Mouse (Mus musculus): Measurements from ENCODE around the gene Prr7. TPM values are rescaled to one million over a fixed set of nuclear protein-coding genes. Genes with fewer than 3 reads are reported as not detected.

Prr7 gene
- polyA plus RNA-seq, 1 experiment from 2014 or later, result 2.8 TPM

GRCm38 (mm10) chr13:55500575-55500974 lies 36.5 kb downstream of the Prr7 start:
- Histone ChIP-seq H3K9ac (replicated peaks) (no peak overlapping the region), H3K4me2 (replicated peaks) (no peak overlapping the region), H3K36me3 (peaks cover 66% of the 10 kb centered on the region), H3K4me1 (replicated peaks) (peaks cover 15% of the 10 kb centered on the region), H3K27me3 (no peaks in the 10 kb centered on the region), H3K4me3 (replicated peaks) (no peak overlapping the region), H3K27ac (no peak overlapping the region), H3K9me3 (no peaks in the 10 kb centered on the region)
- ATAC-seq, result no peak
- WGBS, result 83% methylated on average over 10 of the region's 10 CpGs

DNA sequence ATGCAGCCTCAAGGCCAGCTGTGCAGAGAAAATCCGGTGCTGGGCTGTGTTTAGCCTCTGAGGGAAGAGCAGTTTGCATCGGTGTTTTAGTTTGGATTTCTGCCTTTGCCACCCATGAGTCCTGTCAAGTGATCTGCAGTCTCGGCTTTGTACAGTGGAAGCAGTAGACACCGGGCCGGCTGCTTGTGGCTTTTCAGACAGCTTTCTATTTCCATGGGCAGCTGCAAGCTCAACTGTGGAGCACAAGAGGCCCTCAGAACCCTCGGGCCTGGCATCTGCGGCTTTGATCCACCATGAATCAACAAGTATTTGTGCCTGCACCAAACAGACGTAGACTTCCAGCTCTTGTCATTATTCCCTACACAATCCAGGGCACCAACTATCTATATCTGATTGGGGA lies 38.3 kb downstream of the Prr7 start:
- no peaks in the 10 kb centered on the region for H3K27me3 ChIP-seq
- no peaks in the 10 kb centered on the region for H3K9me3 ChIP-seq
- WGBS, result 92% methylated on average over 8 of the region's 8 CpGs
- no peak for ATAC-seq
- H3K36me3 ChIP-seq, result peaks cover 85% of the 10 kb centered on the region
- no peak overlapping the region for H3K4me2 ChIP-seq (replicated peaks)
- H3K4me1 ChIP-seq (replicated peaks), result peaks cover 3% of the 10 kb centered on the region; the same call in 1 of the 2 replicates
- no peak overlapping the region for H3K9ac ChIP-seq (replicated peaks)
- H3K27ac ChIP-seq, result no peak overlapping the region
- no peak overlapping the region for H3K4me3 ChIP-seq (replicated peaks)

DNA sequence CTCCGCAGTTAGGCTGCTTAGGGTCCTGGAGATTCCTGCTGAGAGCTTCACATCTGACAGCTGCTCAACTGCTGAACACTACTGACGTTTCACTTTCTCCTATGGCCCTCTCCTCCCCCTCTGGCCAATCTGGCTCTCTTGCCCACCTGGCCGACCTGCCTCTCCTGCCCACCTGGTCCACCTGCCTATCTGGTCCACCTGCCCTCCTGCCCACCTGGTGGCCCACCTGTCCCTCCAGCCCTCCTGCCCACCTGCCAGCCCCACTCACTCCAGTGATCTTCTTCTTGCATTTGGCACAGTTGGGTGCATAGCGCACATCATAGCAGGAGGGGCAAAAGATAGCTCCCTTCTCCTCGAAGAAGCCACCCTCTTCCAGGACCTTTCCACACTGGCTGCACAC lies 40.3 kb downstream of the Prr7 start:
- no peaks in the 10 kb centered on the region for H3K9me3 ChIP-seq
- no peaks in the 10 kb centered on the region for H3K4me1 ChIP-seq (replicated peaks)
- H3K9ac ChIP-seq (replicated peaks), result no peak overlapping the region
- 90% methylated on average over 5 of the region's 5 CpGs for WGBS
- H3K27me3 ChIP-seq, result no peaks in the 10 kb centered on the region
- no peak overlapping the region for H3K27ac ChIP-seq
- H3K4me2 ChIP-seq (replicated peaks), result no peak overlapping the region
- H3K4me3 ChIP-seq (replicated peaks), result no peak overlapping the region
- no peak for ATAC-seq
- peaks cover 89% of the 10 kb centered on the region for H3K36me3 ChIP-seq

DNA sequence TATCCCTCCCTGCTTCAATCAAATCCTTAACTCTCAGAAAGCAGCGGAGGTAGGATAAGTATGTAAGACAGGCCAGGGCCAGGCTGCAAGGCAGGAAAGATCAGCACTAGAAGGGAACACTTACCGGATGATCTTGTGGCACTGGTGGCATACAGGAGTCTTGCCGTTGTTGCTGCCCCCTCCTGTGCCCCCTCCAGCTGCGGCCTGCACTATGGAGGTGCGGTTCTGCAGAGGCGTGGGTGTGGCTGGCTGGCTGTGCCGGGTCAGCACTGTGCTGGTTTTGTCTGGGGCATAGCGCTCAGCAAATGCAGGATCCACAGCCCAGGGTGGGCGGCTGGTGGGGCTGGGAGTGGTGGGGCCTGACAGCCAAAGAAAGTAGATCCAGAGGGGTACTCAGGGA lies 41.7 kb downstream of the Prr7 start:
- Histone ChIP-seq H3K4me1 (replicated peaks) (peaks cover 10% of the 10 kb centered on the region), H3K4me2 (replicated peaks) (no peak overlapping the region), H3K9ac (replicated peaks) (no peak overlapping the region), H3K27me3 (no peaks in the 10 kb centered on the region), H3K36me3 (peaks cover 91% of the 10 kb centered on the region), H3K4me3 (replicated peaks) (no peak overlapping the region), H3K27ac (no peak overlapping the region), H3K9me3 (no peaks in the 10 kb centered on the region)
- 98% methylated on average over 9 of the region's 9 CpGs for WGBS
- no peak for ATAC-seq

DNA sequence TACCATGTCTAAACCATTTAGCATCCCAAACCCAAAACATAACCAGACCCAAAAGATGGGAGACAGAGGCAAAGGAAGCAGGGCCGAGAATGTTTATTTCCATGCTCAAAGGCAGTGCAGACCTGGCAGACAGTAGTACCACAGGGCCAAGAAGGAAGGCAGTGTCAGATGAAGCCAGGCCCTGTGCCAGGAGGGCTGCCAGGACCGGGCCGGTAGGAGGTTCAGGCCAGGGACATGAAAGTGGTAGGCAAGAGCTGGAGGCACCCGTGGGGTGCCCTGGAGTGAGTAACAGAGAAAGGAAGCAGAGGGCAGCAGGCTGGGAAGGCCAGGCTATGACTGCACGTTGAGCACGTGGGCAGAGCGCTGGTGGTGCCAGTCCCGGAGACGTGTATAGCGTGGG lies 42.6 kb downstream of the Prr7 start:
- no peak overlapping the region for H3K9ac ChIP-seq (replicated peaks)
- H3K4me3 ChIP-seq (replicated peaks), result no peak overlapping the region
- peaks cover 84% of the 10 kb centered on the region for H3K36me3 ChIP-seq
- no peak overlapping the region for H3K27ac ChIP-seq
- H3K9me3 ChIP-seq, result no peaks in the 10 kb centered on the region
- no peak overlapping the region for H3K4me2 ChIP-seq (replicated peaks)
- no peaks in the 10 kb centered on the region for H3K27me3 ChIP-seq
- ATAC-seq, result no peak
- 97% methylated on average over 10 of the region's 10 CpGs for WGBS
- H3K4me1 ChIP-seq (replicated peaks), result peaks cover 19% of the 10 kb centered on the region

DNA sequence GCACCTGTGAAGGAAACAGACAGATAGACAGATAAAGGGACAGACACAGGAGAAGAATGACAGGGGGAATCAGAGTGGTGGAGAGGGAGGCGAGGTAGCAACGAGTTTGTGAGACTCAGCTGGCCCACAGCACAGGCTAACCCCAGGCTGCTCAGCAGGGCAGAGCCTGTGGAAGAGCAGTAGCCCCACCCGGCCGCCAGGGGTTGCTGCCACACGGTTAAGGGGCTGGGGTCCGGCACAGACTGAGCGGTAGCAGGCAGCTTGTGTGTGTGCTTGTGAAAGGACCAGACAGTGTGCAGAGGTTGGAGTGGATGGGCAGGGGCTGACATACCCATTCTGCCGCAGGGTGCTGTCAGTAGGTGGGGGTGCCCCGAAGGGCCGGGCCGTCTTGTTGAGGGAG lies 43.8 kb downstream of the Prr7 start:
- Histone ChIP-seq H3K27me3 (no peaks in the 10 kb centered on the region), H3K36me3 (peaks cover 74% of the 10 kb centered on the region), H3K9ac (replicated peaks) (no peak overlapping the region), H3K4me2 (replicated peaks) (no peak overlapping the region), H3K9me3 (no peaks in the 10 kb centered on the region), H3K4me3 (replicated peaks) (no peak overlapping the region), H3K27ac (no peak overlapping the region), H3K4me1 (replicated peaks) (peaks cover 29% of the 10 kb centered on the region)
- no peak for ATAC-seq
- 56% methylated on average over 11 of the region's 11 CpGs for WGBS

- ATAC-seq, result no peak
- WGBS, result 92% methylated on average over 10 of the region's 10 CpGs
- H3K27ac ChIP-seq, result no peak overlapping the region
- H3K4me1 ChIP-seq (replicated peaks), result peaks cover 29% of the 10 kb centered on the region
- H3K4me2 ChIP-seq (replicated peaks), result no peak overlapping the region
- no peaks in the 10 kb centered on the region for H3K27me3 ChIP-seq
- no peaks in the 10 kb centered on the region for H3K9me3 ChIP-seq
- peaks cover 68% of the 10 kb centered on the region for H3K36me3 ChIP-seq
- no peak overlapping the region for H3K4me3 ChIP-seq (replicated peaks)
- H3K9ac ChIP-seq (replicated peaks), result no peak overlapping the region
Observed at GRCm38 (mm10) chr13:55508531-55508930, 44.5 kb downstream of the Prr7 start.

DNA sequence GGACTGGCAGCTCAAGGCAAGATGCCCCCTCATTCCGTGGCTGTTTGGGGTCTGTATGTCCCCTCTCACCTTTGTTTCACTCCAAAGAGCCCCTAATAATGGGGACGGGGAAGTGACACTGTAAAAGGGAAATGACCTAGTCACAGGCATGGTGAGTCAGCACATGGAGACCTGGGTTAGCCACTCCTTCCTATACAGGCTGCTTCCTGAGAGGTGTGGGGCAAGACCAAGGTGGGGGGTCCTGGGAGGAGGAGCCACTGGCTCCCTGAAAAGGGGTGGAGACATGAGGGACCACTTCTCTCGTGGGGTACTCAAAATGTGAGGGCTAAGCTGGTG lies 46.2 kb downstream of the Prr7 start:
- WGBS, result 33% methylated on average over 3 of the region's 3 CpGs
- peak overlapping the region; percentile 5; the same call in 1 of the 2 replicates for H3K9ac ChIP-seq (replicated peaks)
- no peaks in the 10 kb centered on the region; the same call in 1 of the 2 replicates for H3K27me3 ChIP-seq
- no peak overlapping the region for H3K4me3 ChIP-seq (replicated peaks)
- peaks cover 31% of the 10 kb centered on the region for H3K4me1 ChIP-seq (replicated peaks)
- ATAC-seq, result no peak
- H3K4me2 ChIP-seq (replicated peaks), result peak overlapping the region; percentile 95
- H3K36me3 ChIP-seq, result peaks cover 50% of the 10 kb centered on the region
- H3K9me3 ChIP-seq, result no peaks in the 10 kb centered on the region
- peak overlapping the region; percentile 80 for H3K27ac ChIP-seq

DNA sequence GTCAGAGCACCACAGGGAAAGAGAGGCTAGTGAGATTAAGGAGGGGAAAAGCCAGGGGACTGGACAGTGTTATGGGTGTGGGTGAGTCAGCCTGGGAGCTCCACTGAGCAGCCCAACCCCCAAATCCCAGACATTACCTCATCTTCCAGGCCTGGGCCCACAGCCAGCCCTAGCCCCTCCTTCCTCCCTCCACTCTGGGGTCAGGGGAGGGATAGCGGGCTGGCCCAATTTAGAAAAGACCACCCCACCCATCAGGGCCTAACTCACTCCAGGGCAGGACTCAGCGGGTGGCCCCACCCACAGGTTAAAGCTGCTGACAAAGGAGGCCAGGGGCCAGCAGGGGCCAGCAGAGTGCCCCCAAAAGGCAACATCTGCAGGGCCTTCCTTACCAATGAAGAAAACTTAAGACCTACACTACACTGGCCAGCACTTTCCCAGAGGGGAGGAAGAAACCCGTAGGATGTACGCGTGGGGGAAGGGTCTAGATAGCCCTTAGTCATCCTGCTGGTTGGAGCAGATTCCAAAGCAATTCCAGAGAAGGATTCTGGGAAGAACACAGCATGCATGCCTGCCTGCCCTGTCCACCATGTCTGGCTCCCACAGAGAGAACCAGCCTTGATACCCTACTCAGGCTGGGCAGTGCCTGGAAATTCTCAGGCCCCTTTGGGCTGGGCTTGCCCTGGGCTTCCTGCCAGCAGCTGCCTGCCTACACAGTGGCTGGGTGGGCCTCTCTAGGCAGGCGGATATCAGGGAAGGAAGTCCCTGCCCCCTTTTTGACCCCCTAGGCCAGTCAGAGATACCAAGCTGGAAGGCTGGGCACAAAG lies 46.8 kb downstream of the Prr7 start:
- 13% methylated on average over 6 of the region's 6 CpGs for WGBS
- H3K4me2 ChIP-seq (replicated peaks), result peak overlapping the region; percentile 95
- peak overlapping the region; percentile 80 for H3K27ac ChIP-seq
- H3K9me3 ChIP-seq, result no peaks in the 10 kb centered on the region
- H3K4me3 ChIP-seq (replicated peaks), result 0 out of 2 replicates have a peak overlapping the region, but pooled peaks have one; percentile 82
- ATAC-seq, result peak; percentile 46
- peak overlapping the region; percentile 5; the same call in 1 of the 2 replicates for H3K9ac ChIP-seq (replicated peaks)
- H3K4me1 ChIP-seq (replicated peaks), result peaks cover 31% of the 10 kb centered on the region
- H3K27me3 ChIP-seq, result no peaks in the 10 kb centered on the region; the same call in 1 of the 2 replicates
- H3K36me3 ChIP-seq, result peaks cover 44% of the 10 kb centered on the region

- WGBS, result 31% methylated on average over 5 of the region's 5 CpGs
- Histone ChIP-seq H3K9me3 (no peaks in the 10 kb centered on the region), H3K27me3 (no peaks in the 10 kb centered on the region; the same call in 1 of the 2 replicates), H3K27ac (peak overlapping the region; percentile 80), H3K4me2 (replicated peaks) (peak overlapping the region; percentile 95), H3K36me3 (peaks cover 38% of the 10 kb centered on the region), H3K4me1 (replicated peaks) (peaks cover 31% of the 10 kb centered on the region), H3K4me3 (replicated peaks) (peak overlapping the region; percentile 82), H3K9ac (replicated peaks) (peak overlapping the region; percentile 5; the same call in 1 of the 2 replicates)
- ATAC-seq, result no peak
Observed at GRCm38 (mm10) chr13:55511492-55511861, 47.4 kb downstream of the Prr7 start.

GRCm38 (mm10) chr13:55512379-55513031 lies 48.4 kb downstream of the Prr7 start:
- Histone ChIP-seq H3K4me1 (replicated peaks) (peaks cover 31% of the 10 kb centered on the region), H3K36me3 (peaks cover 28% of the 10 kb centered on the region), H3K27me3 (no peaks in the 10 kb centered on the region; the same call in 1 of the 2 replicates), H3K4me3 (replicated peaks) (peak overlapping the region; percentile 82), H3K27ac (peak overlapping the region; percentile 83; the same call in 1 of the 2 replicates), H3K9me3 (no peaks in the 10 kb centered on the region), H3K9ac (replicated peaks) (peak overlapping the region; percentile 91), H3K4me2 (replicated peaks) (peak overlapping the region; percentile 95)
- WGBS, result 3% methylated on average over 25 of the region's 25 CpGs
- peak; percentile 68 for ATAC-seq

GRCm38 (mm10) chr13:55513111-55513748 lies 49.2 kb downstream of the Prr7 start, which contains the start of gene Pdlim7:
TSS of gene Pdlim7 (minus strand) at chr13:55513676.
- Histone ChIP-seq H3K4me3 (replicated peaks) (peak within 1 kb of the TSS; percentile 82), H3K27me3 (no peaks in the 10 kb centered on the region; the same call in 1 of the 2 replicates), H3K9me3 (no peaks in the 10 kb centered on the region), H3K9ac (replicated peaks) (peak within 1 kb of the TSS; percentile 91), H3K4me2 (replicated peaks) (peak within 1 kb of the TSS; percentile 95), H3K36me3 (peaks cover 22% of the 10 kb centered on the region), H3K27ac (peak within 1 kb of the TSS; percentile 83), H3K4me1 (replicated peaks) (peaks cover 31% of the 10 kb centered on the region)
- peak; percentile 80 for ATAC-seq
- under 1% methylated on average over 55 of the region's 55 CpGs for WGBS

All from midbrain, embryonic 13.5 days (tissue).